Mouse (Mus musculus) erythroblast, adult 5-6 weeks (primary cell): ENCODE data around the gene Srsf9. TPM values are rescaled to one million over a fixed set of nuclear protein-coding genes. Genes with fewer than 3 reads are reported as not detected.

ENCODE experiments used
- ATAC-seq: replicated peaks from 2 replicates; pipeline ENCODE4 v1.8.0; 2016; ENCODE audit warnings: moderate number of reproducible peaks, mild to moderate bottlenecking, moderate TSS enrichment, inconsistent platforms; ENCODE audit not compliant: poor library complexity, low FRiP score, severe bottlenecking
- total RNA-seq, 2 experiments: library from RNA; stranded (forward) in 1 of 2; stranded (reverse) in 1 of 2; fragments of 150-400 nt in 1 of 2; fragments of 200-764, 138-1000 nt in 1 of 2; gene quantifications; 2 replicates each; pipeline versions ENCODE4 v1.2.3 to v1.2.4; 2015 to 2017; ENCODE audit warnings: low replicate concordance in 2 of 2

Gene Srsf9
- total RNA-seq, 2 experiments from 2014 or later: 29.1 to 41.1 TPM

GRCm38 (mm10) chr5:115319004-115319940 is 7.7 kb upstream of the Srsf9 start:
- ATAC-seq: peak; percentile 84

- ATAC-seq: peak; percentile 80
Measured at GRCm38 (mm10) chr5:115326256-115326831, 633 bp upstream of the Srsf9 start.

- ATAC-seq: 0 out of 2 replicates have a peak, but pooled peaks have one; percentile 29
Measured at GRCm38 (mm10) chr5:115327610-115328548, 902 bp downstream of the Srsf9 start.

GRCm38 (mm10) chr5:115330955-115331354 is 4.0 kb downstream of the Srsf9 start:
- no peak for ATAC-seq

GRCm38 (mm10) chr5:115333626-115334025 is 6.6 kb downstream of the Srsf9 start:
- ATAC-seq: peak; percentile 86

- ATAC-seq: no peak
Measured at GRCm38 (mm10) chr5:115340007-115340406, 13.0 kb downstream of the Srsf9 start.

- peak; percentile 91 for ATAC-seq
Measured at GRCm38 (mm10) chr5:115340577-115341313, 13.8 kb downstream of the Srsf9 start, which contains the start of the genes Gatc and Triap1. Gatc (minus strand) TSS chr5:115341178. Triap1 (plus strand) TSS chr5:115341225.

- peak; percentile 16; the same call in 1 of the 2 replicates for ATAC-seq
Measured at GRCm38 (mm10) chr5:115341314-115342165, 14.6 kb downstream of the Srsf9 start.

- peak; percentile 72 for ATAC-seq
Measured at GRCm38 (mm10) chr5:115347564-115347963, 20.6 kb downstream of the Srsf9 start.

GRCm38 (mm10) chr5:115348546-115349224 is 21.7 kb downstream of the Srsf9 start, which contains the start of gene Cox6a1:
Cox6a1 (minus strand) TSS chr5:115348981.
- peak; percentile 92 for ATAC-seq

GRCm38 (mm10) chr5:115349225-115349555 is 22.2 kb downstream of the Srsf9 start:
- ATAC-seq: no peak

GRCm38 (mm10) chr5:115351348-115351747 is 24.4 kb downstream of the Srsf9 start:
- no peak for ATAC-seq

- ATAC-seq: no peak
Measured at GRCm38 (mm10) chr5:115355070-115355469, 28.1 kb downstream of the Srsf9 start.

GRCm38 (mm10) chr5:115358872-115359271 is 31.9 kb downstream of the Srsf9 start:
- ATAC-seq: peak; percentile 88

- no peak for ATAC-seq
Measured at GRCm38 (mm10) chr5:115359438-115359837, 32.5 kb downstream of the Srsf9 start.

- ATAC-seq: no peak
Measured at GRCm38 (mm10) chr5:115359851-115360372, 32.9 kb downstream of the Srsf9 start.

- no peak for ATAC-seq
Measured at GRCm38 (mm10) chr5:115362216-115362615, 35.2 kb downstream of the Srsf9 start.
